Mouse (Mus musculus): ENCODE data around the gene Elk3.

- TF ChIP-seq CTCF (IDR thresholded peaks at IDR 0.05; ENCODE audit: control insufficient read depth, insufficient read depth, low read length) = no peak
- TF ChIP-seq POLR2A (IDR thresholded peaks at IDR 0.05; ENCODE audit: borderline replicate concordance, control insufficient read depth, low read depth, low read length) = no peak
These were observed 31.9 kb downstream of the Elk3 start for GRCm38 (mm10) chr10:93279062-93279461.
